Mouse (Mus musculus): Measurements from ENCODE around the gene Usp17lc. TPM values are rescaled to one million over a fixed set of nuclear protein-coding genes. Genes with fewer than 3 reads are reported as not detected.
"Not testable (repeated sequence)": the region's sequence is repeated elsewhere in the genome, so short reads cannot be mapped to it uniquely, and the experiment has no call there.

The Usp17lc gene
- total RNA-seq (2021), result not detected

- intact Hi-C loops (cut with DNase I), result not testable (repeated sequence)
Observed at GRCm38 (mm10) chr7:103414772-103415171, at the start of gene Usp17lc. Usp17lc (plus strand) TSS chr7:103415072.

GRCm38 (mm10) chr7:103386077-103386476, 28.8 kb upstream of the Usp17lc start, which contains the start of gene Olfr603:
Olfr603 (minus strand) TSS chr7:103386177.
- intact Hi-C loops (cut with DNase I), result no loop called here
- no peak for DNase-seq

More at GRCm38 (mm10) chr7:103414772-103415171, at the start of gene Usp17lc:
- not testable (repeated sequence) for DNase-seq

DNA sequence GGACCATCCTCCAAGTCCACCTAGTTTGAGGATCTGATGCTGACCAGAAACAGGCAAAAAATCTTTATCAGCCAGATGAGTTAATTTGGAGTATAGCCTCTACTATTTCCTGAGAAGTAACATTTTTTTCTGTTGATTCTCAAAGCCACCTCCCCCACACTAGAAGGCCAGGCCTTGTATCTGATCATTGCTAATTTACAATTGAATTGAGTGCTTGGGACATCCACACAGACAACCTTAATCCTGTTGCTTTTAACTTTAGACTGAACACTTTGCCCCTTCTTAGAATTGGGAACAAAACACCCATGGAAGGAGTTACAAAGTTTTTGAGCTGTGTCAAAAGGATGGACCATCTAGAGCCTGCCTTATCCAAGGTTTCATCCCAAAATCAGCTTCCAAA, 17.1 kb upstream of the Usp17lc start:
- intact Hi-C loops (cut with DNase I), result no loop called here
- no peak for DNase-seq

DNA sequence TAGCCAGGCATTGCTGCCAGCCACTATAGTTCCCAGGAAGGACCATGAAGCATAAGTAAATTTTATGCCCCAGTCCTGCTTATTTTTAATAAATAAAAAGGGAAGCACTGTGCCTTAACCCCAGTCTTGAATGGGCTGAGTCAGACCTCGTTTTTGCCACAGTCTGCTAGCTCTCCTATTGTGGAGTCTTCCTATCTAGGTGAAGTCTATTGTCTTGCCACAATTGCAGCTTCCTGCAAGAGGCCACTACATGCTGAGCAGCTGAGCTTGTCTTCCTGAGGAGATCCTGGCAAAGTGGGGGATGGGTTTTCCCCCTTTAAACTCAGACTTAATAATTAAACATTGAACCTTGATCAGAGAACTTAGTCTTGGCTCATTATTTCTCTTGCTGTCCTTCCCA, 15.9 kb upstream of the Usp17lc start:
- intact Hi-C loops (cut with DNase I), result no loop called here
- DNase-seq, result no peak

GRCm38 (mm10) chr7:103406521-103407055, 8.3 kb upstream of the Usp17lc start:
- DNase-seq, result not testable (repeated sequence)
- intact Hi-C loops (cut with DNase I), result loop anchor here (10.0 kb wide), 1 partner anchor 1378 kb away; no protein-coding TSS in a partner anchor

DNA sequence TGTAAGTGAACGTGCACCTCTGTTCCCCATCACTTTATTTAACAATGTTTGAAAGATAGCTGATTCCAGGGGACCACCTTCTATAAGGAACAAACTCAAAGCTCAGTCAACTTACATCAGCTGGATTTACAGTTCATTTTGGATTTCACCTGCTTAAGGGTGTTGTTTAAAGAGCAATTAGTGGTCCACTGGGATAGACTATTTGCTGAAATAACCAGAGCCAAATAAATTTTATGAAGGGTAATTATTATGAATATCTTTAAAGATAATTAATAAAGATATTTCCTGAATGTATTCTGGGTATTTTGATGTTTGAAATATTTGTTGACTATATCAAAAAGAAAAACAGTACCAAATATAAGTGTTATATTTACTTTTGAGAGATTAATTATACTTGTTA, 30.5 kb downstream of the Usp17lc start, which contains the start of gene Olfr605:
Olfr605 (minus strand) TSS at position 101 of the 400 bp plus-strand sequence.
- intact Hi-C loops (cut with DNase I), result no loop called here

GRCm38 (mm10) chr7:103448746-103449145, 33.9 kb downstream of the Usp17lc start, which contains the start of gene Olfr606:
Olfr606 (plus strand) TSS chr7:103449046.
- DNase-seq, result no peak
- intact Hi-C loops (cut with DNase I), result no loop called here

More for the DNA sequence above, 30.5 kb downstream of the Usp17lc start, which contains the start of gene Olfr605:
- DNase-seq, result no peak

DNA sequence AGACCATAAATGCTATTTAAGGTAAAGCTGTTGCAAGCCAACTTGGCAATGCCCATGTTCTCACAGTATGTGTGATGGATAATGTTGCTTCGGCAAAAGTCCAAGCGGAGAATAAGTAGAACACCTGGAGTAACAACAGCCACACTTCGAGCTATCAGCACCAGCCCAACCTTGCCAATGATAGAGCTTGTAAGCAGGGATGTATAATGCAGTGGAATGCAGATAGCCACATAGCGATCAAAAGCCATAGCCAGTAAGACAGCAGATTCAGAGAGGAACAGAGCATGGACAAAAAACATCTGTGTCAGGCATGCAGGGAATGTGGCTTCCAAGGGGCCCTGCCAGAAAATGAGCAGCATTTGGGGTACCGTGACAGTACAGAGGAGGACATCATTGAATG, 45.7 kb downstream of the Usp17lc start:
- DNase-seq, result peak; percentile 29 to 35
- intact Hi-C loops (cut with DNase I), result no loop called here

Small RNA genes within 50 kb of the gene (microRNA-seq; reads per million reads assigned to microRNA genes)
- 0 reads per million in 2 experiments for gene Gm25774

Other genes with a start within 250 kb of the Usp17lc start
- not detected for gene Olfr591, start 236.7 kb upstream of the Usp17lc start, total RNA-seq (2021)
- gene Olfr592, start 230.3 kb upstream of the Usp17lc start, total RNA-seq (2021), result not detected
- not detected for gene Olfr593, start 203.2 kb upstream of the Usp17lc start, total RNA-seq (2021)
- gene Olfr594, start 198.1 kb upstream of the Usp17lc start, total RNA-seq (2021), result not detected
- not detected for gene Usp17ld, start 162.6 kb upstream of the Usp17lc start, total RNA-seq (2021)
- gene Olfr596, start 109.4 kb upstream of the Usp17lc start, total RNA-seq (2021), result not detected
- gene Olfr597, start 98.8 kb upstream of the Usp17lc start, total RNA-seq (2021), result not detected
- not detected for gene Olfr598, start 91.5 kb upstream of the Usp17lc start, total RNA-seq (2021)
- not detected for gene Olfr599, start 79.2 kb upstream of the Usp17lc start, total RNA-seq (2021)
- gene Olfr600, start 65.4 kb upstream of the Usp17lc start, total RNA-seq (2021), result not detected
- not detected for gene Olfr601, start 52.4 kb upstream of the Usp17lc start, total RNA-seq (2021)
- not detected for gene Olfr603, start 28.9 kb upstream of the Usp17lc start, total RNA-seq (2021)
- gene Olfr605, start 30.4 kb downstream of the Usp17lc start, total RNA-seq (2021), result not detected
- not detected for gene Olfr606, start 34.0 kb downstream of the Usp17lc start, total RNA-seq (2021)
- gene Olfr607, start 49.1 kb downstream of the Usp17lc start, total RNA-seq (2021), result not detected
- under 1 TPM; 0.17 to 0.62 TPM for gene Olfr608, start 54.8 kb downstream of the Usp17lc start, total RNA-seq (2021)
- gene Olfr609, start 83.0 kb downstream of the Usp17lc start, total RNA-seq (2021), result not detected
- not detected for gene Olfr610, start 97.0 kb downstream of the Usp17lc start, total RNA-seq (2021)
- not detected for gene Olfr611, start 105.8 kb downstream of the Usp17lc start, total RNA-seq (2021)
- gene Olfr612, start 127.6 kb downstream of the Usp17lc start, total RNA-seq (2021), result not detected
- not detected for gene Olfr613, start 133.0 kb downstream of the Usp17lc start, total RNA-seq (2021)
- gene Olfr615, start 141.0 kb downstream of the Usp17lc start, total RNA-seq (2021), result not detected
- not detected for gene Olfr616, start 154.1 kb downstream of the Usp17lc start, total RNA-seq (2021)
- gene Olfr617, start 158.0 kb downstream of the Usp17lc start, total RNA-seq (2021), result not detected
- not detected for gene Olfr618, start 175.0 kb downstream of the Usp17lc start, total RNA-seq (2021)
- not detected for gene Olfr619, start 185.5 kb downstream of the Usp17lc start, total RNA-seq (2021)
- not detected for gene Olfr620, start 197.5 kb downstream of the Usp17lc start, total RNA-seq (2021)
- gene Olfr622, start 227.6 kb downstream of the Usp17lc start, total RNA-seq (2021), result not detected
- not detected for gene Olfr623, start 248.6 kb downstream of the Usp17lc start, total RNA-seq (2021)

All from heart, postnatal 10 days (tissue).